Mouse (Mus musculus): Measurements from ENCODE around the gene Vwa5b1. TPM values are rescaled to one million over a fixed set of nuclear protein-coding genes. Genes with fewer than 3 reads are reported as not detected.
A peak's percentile ranks its signal among the peaks of the same experiment; 100 is the strongest.

Vwa5b1 gene
- polyA plus RNA-seq, 1 experiment from 2014 or later: 0.08 TPM

DNA sequence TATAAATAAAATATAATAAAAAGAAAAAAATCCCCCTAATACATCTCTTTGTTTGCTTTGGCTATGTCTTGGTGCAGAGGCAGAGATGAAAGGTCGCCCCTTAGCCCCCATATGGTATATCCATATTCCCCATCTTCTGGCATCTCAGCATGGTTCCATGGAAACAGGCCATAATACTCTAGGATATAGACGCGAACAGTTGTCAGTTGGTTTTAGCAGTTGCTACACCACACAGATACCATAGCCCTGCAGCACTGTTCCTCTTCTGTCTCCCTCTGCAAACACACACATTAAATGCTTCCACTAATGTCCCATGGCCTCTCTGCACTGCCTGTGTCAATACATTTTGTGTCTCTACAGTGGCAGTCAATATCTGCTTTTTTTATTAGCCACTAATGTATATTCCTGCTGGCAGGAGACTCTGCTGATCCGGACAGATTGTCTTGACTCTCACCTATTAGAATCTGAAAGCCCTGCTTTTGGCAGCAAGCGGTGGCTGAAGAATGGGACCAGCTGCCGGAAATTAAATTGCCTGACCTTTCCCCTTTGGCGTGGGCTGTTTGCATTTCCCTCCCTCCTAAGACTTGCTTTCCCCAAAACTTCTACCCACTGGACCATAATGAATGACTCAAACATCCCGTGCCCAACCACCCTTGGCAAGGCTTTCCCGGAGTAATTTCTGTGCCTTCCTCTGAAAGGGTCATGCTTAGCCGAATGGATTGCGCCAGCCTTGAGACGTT is 39.1 kb downstream of the Vwa5b1 start:
- Histone ChIP-seq H3K4me1 (ENCODE audit: insufficient read depth, low read depth, low read length) (no peaks in the 10 kb centered on the region), H3K4me3 (ENCODE audit: low read depth, low read length) (no peak overlapping the region), H3K9me3 (ENCODE audit: low read length) (no peaks in the 10 kb centered on the region), H3K4me2 (replicated peaks; ENCODE audit: low read depth, low read length) (no peak overlapping the region), H3K36me3 (ENCODE audit: insufficient read depth, low read length) (no peaks in the 10 kb centered on the region), H3K27ac (ENCODE audit: low read length) (no peak overlapping the region), H3K9ac (replicated peaks; ENCODE audit: low read depth) (no peak overlapping the region), H3K27me3 (replicated peaks; ENCODE audit: insufficient read depth, low read length) (no peaks in the 10 kb centered on the region)
- TF ChIP-seq CTCF (IDR thresholded peaks at IDR 0.05): no peak
- peak; percentile 11; the same call in 1 of the 2 replicates for TF ChIP-seq EP300 (IDR thresholded peaks at IDR 0.05)
- ATAC-seq (peak; percentile 57), DNase-seq (ENCODE audit: low spot score) (peak; percentile 32)
- WGBS: 43% methylated on average over 12 of the region's 12 CpGs

DNA sequence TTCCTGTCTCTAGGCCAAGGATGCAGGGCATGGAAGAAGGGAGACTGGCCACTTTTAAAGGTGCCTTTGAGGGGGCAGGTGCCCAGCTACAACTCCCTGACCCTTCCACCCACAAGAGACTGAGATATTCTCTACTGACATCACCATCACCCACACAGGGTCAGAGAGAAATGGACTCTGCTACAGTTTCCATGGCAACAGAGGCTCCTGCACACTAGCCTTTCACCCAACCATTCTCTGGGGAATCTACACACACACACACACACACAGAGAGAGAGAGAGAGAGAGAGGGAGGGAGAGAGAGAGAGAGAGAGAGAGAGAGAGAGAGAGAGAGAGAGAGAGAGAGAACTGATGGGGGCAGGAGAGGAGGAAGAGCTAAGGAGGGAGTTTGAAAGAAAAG is 50.7 kb downstream of the Vwa5b1 start:
- H3K9me3 ChIP-seq (ENCODE audit: low read length): no peaks in the 10 kb centered on the region
- H3K4me3 ChIP-seq (ENCODE audit: low read depth, low read length): no peak overlapping the region
- H3K9ac ChIP-seq (replicated peaks; ENCODE audit: low read depth): no peak overlapping the region
- H3K27ac ChIP-seq (ENCODE audit: low read length): no peak overlapping the region
- DNase-seq (ENCODE audit: low spot score) (no peak), ATAC-seq (no peak)
- no peaks in the 10 kb centered on the region for H3K4me1 ChIP-seq (ENCODE audit: insufficient read depth, low read depth, low read length)
- H3K27me3 ChIP-seq (replicated peaks; ENCODE audit: insufficient read depth, low read length): no peaks in the 10 kb centered on the region
- H3K4me2 ChIP-seq (replicated peaks; ENCODE audit: low read depth, low read length): no peak overlapping the region
- no peaks in the 10 kb centered on the region for H3K36me3 ChIP-seq (ENCODE audit: insufficient read depth, low read length)
- TF ChIP-seq EP300 (IDR thresholded peaks at IDR 0.05) (no peak), CTCF (IDR thresholded peaks at IDR 0.05) (no peak)

DNA sequence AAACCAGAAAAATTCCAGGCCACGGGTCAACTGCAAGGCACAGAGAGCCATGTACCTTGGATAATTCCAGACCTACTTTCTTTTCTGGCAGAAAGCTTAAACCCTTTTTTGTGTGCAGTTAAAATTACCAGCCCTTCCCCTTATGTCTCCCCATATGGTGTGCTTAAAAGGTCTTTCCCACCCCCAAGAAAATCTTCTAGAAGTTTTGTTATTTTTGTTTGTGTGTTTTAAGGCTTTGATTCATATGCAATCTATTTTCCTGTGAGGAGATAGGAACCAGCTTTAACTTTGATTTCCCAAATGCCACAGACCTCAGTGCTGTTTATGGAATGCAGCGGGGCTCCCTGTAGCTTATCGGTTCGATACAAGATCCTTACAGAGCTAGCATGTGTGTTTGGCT is 53.2 kb downstream of the Vwa5b1 start:
- DNase-seq (ENCODE audit: low spot score): no peak
- WGBS: 40% methylated on average over 4 of the region's 4 CpGs
- no peaks in the 10 kb centered on the region for H3K4me1 ChIP-seq (ENCODE audit: insufficient read depth, low read depth, low read length)
- H3K9ac ChIP-seq (replicated peaks; ENCODE audit: low read depth): no peak overlapping the region
- no peaks in the 10 kb centered on the region for H3K9me3 ChIP-seq (ENCODE audit: low read length)
- H3K4me3 ChIP-seq (ENCODE audit: low read depth, low read length): no peak overlapping the region
- TF ChIP-seq EP300 (IDR thresholded peaks at IDR 0.05) (no peak), CTCF (IDR thresholded peaks at IDR 0.05) (no peak)
- H3K27ac ChIP-seq (ENCODE audit: low read length): no peak overlapping the region
- H3K4me2 ChIP-seq (replicated peaks; ENCODE audit: low read depth, low read length): no peak overlapping the region
- no peaks in the 10 kb centered on the region for H3K36me3 ChIP-seq (ENCODE audit: insufficient read depth, low read length)
- H3K27me3 ChIP-seq (replicated peaks; ENCODE audit: insufficient read depth, low read length): no peaks in the 10 kb centered on the region
- no peak for ATAC-seq

DNA sequence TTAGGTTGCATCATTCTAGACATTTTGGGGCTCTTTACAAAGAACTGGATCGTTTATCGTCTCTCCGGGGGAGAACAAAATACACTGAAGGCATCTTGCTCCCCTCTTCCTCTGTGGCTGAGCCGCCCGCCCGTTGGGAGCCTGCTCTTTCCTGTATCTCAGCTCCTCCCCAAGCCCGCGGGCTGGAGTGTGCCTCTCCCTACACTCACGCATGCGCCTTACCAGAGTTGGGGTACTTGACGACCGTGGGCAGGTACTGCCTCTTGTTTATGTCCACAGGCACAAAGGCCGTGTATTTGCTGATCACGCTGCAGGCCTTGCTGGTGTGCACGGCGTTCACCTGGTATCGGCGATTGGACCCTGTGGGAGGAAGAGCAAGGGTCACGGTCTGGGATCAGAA is 57.3 kb downstream of the Vwa5b1 start:
- Histone ChIP-seq H3K4me1 (ENCODE audit: insufficient read depth, low read depth, low read length) (no peaks in the 10 kb centered on the region), H3K4me3 (ENCODE audit: low read depth, low read length) (no peak overlapping the region), H3K9ac (replicated peaks; ENCODE audit: low read depth) (no peak overlapping the region), H3K27ac (ENCODE audit: low read length) (no peak overlapping the region), H3K9me3 (ENCODE audit: low read length) (no peaks in the 10 kb centered on the region), H3K27me3 (replicated peaks; ENCODE audit: insufficient read depth, low read length) (no peaks in the 10 kb centered on the region), H3K4me2 (replicated peaks; ENCODE audit: low read depth, low read length) (no peak overlapping the region), H3K36me3 (ENCODE audit: insufficient read depth, low read length) (no peaks in the 10 kb centered on the region)
- TF ChIP-seq EP300 (IDR thresholded peaks at IDR 0.05) (no peak), CTCF (IDR thresholded peaks at IDR 0.05) (no peak)
- no peak for ATAC-seq
- DNase-seq (ENCODE audit: low spot score): peak; percentile 23
- WGBS: 56% methylated on average over 19 of the region's 19 CpGs

- no peaks in the 10 kb centered on the region for H3K27me3 ChIP-seq (replicated peaks; ENCODE audit: insufficient read depth, low read length)
- no peaks in the 10 kb centered on the region for H3K9me3 ChIP-seq (ENCODE audit: low read length)
- DNase-seq (ENCODE audit: low spot score) (no peak), ATAC-seq (no peak)
- H3K4me3 ChIP-seq (ENCODE audit: low read depth, low read length): no peak overlapping the region
- H3K27ac ChIP-seq (ENCODE audit: low read length): no peak overlapping the region
- H3K4me1 ChIP-seq (ENCODE audit: insufficient read depth, low read depth, low read length): no peaks in the 10 kb centered on the region
- no peak overlapping the region for H3K4me2 ChIP-seq (replicated peaks; ENCODE audit: low read depth, low read length)
- 52% methylated on average over 3 of the region's 4 CpGs for WGBS
- H3K36me3 ChIP-seq (ENCODE audit: insufficient read depth, low read length): no peaks in the 10 kb centered on the region
- no peak overlapping the region for H3K9ac ChIP-seq (replicated peaks; ENCODE audit: low read depth)
- no peak for TF ChIP-seq CTCF (IDR thresholded peaks at IDR 0.05)
- TF ChIP-seq EP300 (IDR thresholded peaks at IDR 0.05): no peak
Observed at GRCm38 (mm10) chr4:138576661-138577060, 59.0 kb downstream of the Vwa5b1 start.

DNA sequence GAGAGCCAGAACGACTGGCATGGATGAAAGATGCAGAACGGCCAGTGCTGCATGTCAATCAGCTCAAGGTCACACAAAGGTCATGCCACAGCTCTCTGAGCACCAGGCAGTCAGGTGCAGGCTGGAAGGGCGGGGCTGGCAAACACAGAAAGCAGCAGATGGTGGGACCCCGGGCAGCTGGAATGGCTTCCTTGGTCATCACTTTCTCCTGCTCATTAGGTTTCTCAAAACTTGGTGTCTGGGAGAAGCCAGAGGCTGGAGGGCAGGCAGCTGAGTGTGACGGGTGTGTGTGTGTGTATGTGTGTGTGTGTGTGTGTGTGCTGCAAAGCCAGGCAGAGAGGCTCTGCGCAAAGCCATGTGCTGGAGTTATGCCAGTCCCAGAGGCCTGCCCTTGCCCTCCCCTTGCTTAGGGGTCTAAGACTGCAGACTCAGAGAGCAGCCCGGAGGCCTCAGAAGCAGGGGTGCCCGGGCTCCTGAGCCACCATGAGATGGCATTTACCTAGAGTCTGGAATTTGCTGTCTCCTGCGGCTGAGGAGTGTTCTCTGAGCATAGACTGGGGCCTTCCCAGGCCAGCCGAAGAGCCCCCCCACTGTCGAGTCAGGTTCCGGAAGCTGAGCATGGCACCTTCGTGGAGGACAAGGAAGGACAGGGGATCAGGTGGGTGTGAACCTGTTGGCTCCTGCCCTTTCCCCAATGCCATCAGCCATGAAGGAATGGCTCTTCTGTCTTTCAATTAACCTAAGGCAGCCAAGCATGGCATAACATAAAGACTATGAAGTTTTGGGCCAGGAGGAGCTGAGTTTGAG is 60.7 kb downstream of the Vwa5b1 start:
- no peaks in the 10 kb centered on the region for H3K9me3 ChIP-seq (ENCODE audit: low read length)

More for the DNA sequence above, 60.7 kb downstream of the Vwa5b1 start:
- WGBS: 62% methylated on average over 13 of the region's 13 CpGs
- Histone ChIP-seq H3K27me3 (replicated peaks; ENCODE audit: insufficient read depth, low read length) (no peaks in the 10 kb centered on the region), H3K4me3 (ENCODE audit: low read depth, low read length) (no peak overlapping the region), H3K27ac (ENCODE audit: low read length) (no peak overlapping the region), H3K9ac (replicated peaks; ENCODE audit: low read depth) (no peak overlapping the region), H3K4me2 (replicated peaks; ENCODE audit: low read depth, low read length) (no peak overlapping the region), H3K4me1 (ENCODE audit: insufficient read depth, low read depth, low read length) (no peaks in the 10 kb centered on the region), H3K36me3 (ENCODE audit: insufficient read depth, low read length) (no peaks in the 10 kb centered on the region)
- DNase-seq (ENCODE audit: low spot score) (no peak), ATAC-seq (no peak)
- TF ChIP-seq CTCF (IDR thresholded peaks at IDR 0.05) (no peak), EP300 (IDR thresholded peaks at IDR 0.05) (no peak)
